Mouse (Mus musculus) liver, embryonic 11.5 days (tissue): Measurements from ENCODE around the gene Olfr1391. TPM values are rescaled to one million over a fixed set of nuclear protein-coding genes. Genes with fewer than 3 reads are reported as not detected.

Experiments used
- ATAC-seq: fragments of 200-750 bp; cut with Nextera tagmentation; replicated peaks from 2 replicates; pipeline ENCODE4 v1.8.0; 2017; ENCODE audit warnings: moderate number of reproducible peaks, mild to moderate bottlenecking, moderate TSS enrichment, moderate library complexity; ENCODE audit not compliant: low FRiP score
- DNase-seq: peaks from one replicate; pipeline ENCODE4 v3.0.0-alpha.2; 2017; ENCODE audit warnings: low spot score
- H3K27ac ChIP-seq: fragments of 300-500 bp; sonication (generic); 2 replicates; pipeline ENCODE4 v1.5.1; 2014; ENCODE audit warnings: mild to moderate bottlenecking, low read depth, low read length, control low read depth
- H3K27me3 ChIP-seq: fragments of 300-500 bp; sonication (generic); replicated peaks from 2 replicates; pipeline ENCODE4 v1.6.1; 2014; ENCODE audit warnings: low read length, mixed read lengths; ENCODE audit not compliant: control insufficient read depth, insufficient read depth
- H3K36me3 ChIP-seq: fragments of 300-500 bp; sonication (generic); 2 replicates; pipeline ENCODE4 v1.6.1; 2014; ENCODE audit warnings: mild to moderate bottlenecking, low read length, moderate library complexity, mixed read lengths; ENCODE audit not compliant: control insufficient read depth, insufficient read depth
- H3K4me1 ChIP-seq: fragments of 300-500 bp; sonication (generic); replicated peaks from 2 replicates; pipeline ENCODE4 v1.6.1; 2014; ENCODE audit warnings: low read length, mixed read lengths; ENCODE audit not compliant: control insufficient read depth, insufficient read depth
- H3K4me2 ChIP-seq: fragments of 300-500 bp; sonication (generic); 2 replicates; pipeline ENCODE4 v1.6.1; 2014; ENCODE audit warnings: mild to moderate bottlenecking, control low read depth, moderate library complexity
- H3K4me3 ChIP-seq: fragments of 300-500 bp; sonication (generic); 2 replicates; pipeline ENCODE4 v1.5.1; 2014; ENCODE audit warnings: low read depth, low read length, control low read depth
- H3K9ac ChIP-seq: fragments of 300-500 bp; sonication (generic); 2 replicates; pipeline ENCODE4 v1.6.1; 2014; ENCODE audit warnings: low read depth, low read length, control low read depth
- H3K9me3 ChIP-seq: fragments of 300-500 bp; sonication (generic); 2 replicates; pipeline ENCODE4 v1.6.1; 2016; ENCODE audit warnings: low read length, inconsistent platforms, mixed read lengths; ENCODE audit not compliant: control insufficient read depth
- WGBS: fragments of 180-500 bp; shearing (Covaris S2); extraction: QIAGEN DNeasy Blood & Tissue Kit; methylation state at CpG from one replicate; pipeline ENCODE4 v1.1.7; 2014; 5-methylcytosine and 5-hydroxymethylcytosine counted together
- polyA plus RNA-seq: library from polyadenylated mRNA; unstranded; fragments of >200 nt; fragmentation: Nextera tagmentation; extraction: Ambion mirVana; gene quantifications from 2 replicates; pipeline ENCODE4 v1.2.1, GENCODE M21; 2014

Olfr1391 gene
- polyA plus RNA-seq, 1 experiment from 2014 or later = not detected

DNA sequence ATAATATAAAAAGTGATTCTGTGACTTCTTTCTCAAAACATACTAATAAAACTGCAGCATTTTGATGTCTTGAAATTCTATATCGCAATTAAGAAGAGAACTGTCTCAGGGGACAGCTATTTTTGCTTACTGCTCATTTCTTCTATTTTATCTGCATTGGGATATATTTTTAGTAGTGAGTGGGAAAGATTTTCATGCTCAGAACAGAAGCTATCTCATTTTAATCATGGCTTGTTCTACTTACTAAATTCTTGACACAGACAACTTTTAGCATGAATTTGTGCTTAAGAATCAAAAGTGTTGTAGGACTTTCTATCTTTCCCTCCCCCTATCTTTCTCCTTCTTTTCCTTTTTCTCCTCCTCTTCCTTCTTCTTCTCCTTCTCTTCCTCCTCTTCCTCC lies 7.1 kb downstream of the Olfr1391 start:
- H3K36me3 ChIP-seq = no peaks in the 10 kb centered on the region
- H3K4me3 ChIP-seq = no peak overlapping the region
- WGBS = 65% methylated on average over 1 of the region's 1 CpGs
- no peak overlapping the region for H3K4me2 ChIP-seq
- no peaks in the 10 kb centered on the region for H3K9me3 ChIP-seq
- H3K9ac ChIP-seq = no peak overlapping the region
- DNase-seq (no peak), ATAC-seq (no peak)
- no peaks in the 10 kb centered on the region for H3K27me3 ChIP-seq
- H3K4me1 ChIP-seq = no peaks in the 10 kb centered on the region
- H3K27ac ChIP-seq = no peak overlapping the region

DNA sequence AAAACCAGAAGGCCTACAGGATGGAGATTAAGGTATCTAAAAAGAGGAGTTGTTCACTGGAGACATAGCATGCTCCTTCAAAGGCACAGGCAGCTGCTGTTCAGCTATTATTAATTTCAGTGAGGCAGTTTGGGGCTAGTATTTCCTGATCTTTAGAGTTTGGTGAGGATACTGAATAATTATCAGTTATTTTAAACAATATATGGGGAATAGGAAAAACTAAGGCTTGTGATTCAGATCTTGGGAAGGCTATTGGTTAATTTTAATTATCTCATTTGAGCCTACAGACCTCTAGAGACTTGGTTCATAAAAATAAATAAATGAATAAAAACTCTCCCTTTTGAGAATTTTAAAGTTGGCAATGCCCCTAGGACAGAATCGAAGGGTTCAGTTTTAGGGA lies 12.3 kb downstream of the Olfr1391 start, which contains the start of gene Olfr1390:
TSS of gene Olfr1390 (plus strand) at position 301 of the 400 bp plus-strand sequence.
- Histone ChIP-seq H3K4me2 (no peak within 1 kb of the TSS), H3K27me3 (no peaks in the 10 kb centered on the region), H3K4me1 (no peaks in the 10 kb centered on the region), H3K9ac (no peak within 1 kb of the TSS), H3K4me3 (no peak within 1 kb of the TSS), H3K36me3 (no peaks in the 10 kb centered on the region), H3K27ac (no peak within 1 kb of the TSS), H3K9me3 (no peaks in the 10 kb centered on the region)
- WGBS = 84% methylated on average over 1 of the region's 1 CpGs
- ATAC-seq (no peak), DNase-seq (no peak)

DNA sequence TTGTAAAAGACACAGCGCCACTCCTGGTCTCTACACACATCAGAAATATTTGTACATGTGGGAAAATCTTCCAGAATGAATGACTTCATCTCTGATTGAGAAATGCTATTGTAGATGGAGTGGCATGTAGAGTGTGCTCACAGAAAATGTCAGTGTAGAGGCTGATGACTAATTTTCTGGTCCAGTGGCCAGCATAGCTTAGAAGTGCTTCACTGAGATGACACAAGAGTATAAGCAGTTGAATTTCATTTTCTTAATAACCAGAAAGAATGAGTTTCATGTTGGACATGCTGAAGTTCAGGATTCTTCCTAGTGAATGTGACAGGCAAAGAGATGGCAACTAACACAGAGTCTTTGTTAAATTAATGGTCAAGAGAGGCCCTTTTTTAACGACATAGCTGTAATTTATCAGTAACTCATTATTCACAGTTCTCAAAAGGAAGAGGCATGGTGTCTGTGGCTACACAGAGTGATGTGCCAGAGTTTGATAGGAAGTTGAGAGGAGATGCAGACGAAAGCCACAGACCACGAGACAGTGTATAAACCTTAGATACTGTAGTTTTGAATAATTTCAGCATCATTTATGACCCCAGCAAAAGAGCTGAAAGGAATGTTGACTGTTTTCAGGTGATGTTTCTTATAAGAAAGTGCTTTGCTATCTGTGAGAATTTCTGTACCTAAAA lies 14.7 kb downstream of the Olfr1391 start:
- Histone ChIP-seq H3K9ac (no peak overlapping the region), H3K4me1 (no peaks in the 10 kb centered on the region), H3K27me3 (no peaks in the 10 kb centered on the region), H3K4me2 (no peak overlapping the region), H3K4me3 (no peak overlapping the region), H3K36me3 (no peaks in the 10 kb centered on the region), H3K27ac (no peak overlapping the region), H3K9me3 (no peaks in the 10 kb centered on the region)
- ATAC-seq (no peak), DNase-seq (no peak)
- WGBS = 35% methylated on average over 4 of the region's 4 CpGs

Other genes starting within 250 kb of the Olfr1391 start
- 6.0 and 8.2 TPM in 2 replicates for gene Ifi47, start 246.2 kb upstream of the Olfr1391 start, polyA plus RNA-seq
- gene Olfr1396, start 207.9 kb upstream of the Olfr1391 start, polyA plus RNA-seq = not detected in 2 replicates
- gene Olfr1395, start 180.5 kb upstream of the Olfr1391 start, polyA plus RNA-seq = not detected in 2 replicates
- not detected in 2 replicates for gene Olfr1394, start 168.4 kb upstream of the Olfr1391 start, polyA plus RNA-seq
- gene Btnl9, start 135.6 kb upstream of the Olfr1391 start, polyA plus RNA-seq = 2.0 and 2.2 TPM in 2 replicates
- 30.9 and 32.2 TPM in 2 replicates for gene Zfp62, start 119.5 kb upstream of the Olfr1391 start, polyA plus RNA-seq
- gene Mgat1, start 78.6 kb upstream of the Olfr1391 start, polyA plus RNA-seq = 41.7 and 43.3 TPM in 2 replicates
- gene Olfr1393, start 44.4 kb upstream of the Olfr1391 start, polyA plus RNA-seq = 0.13 TPM in 1 of 2 replicates, not detected in the other
- gene Olfr1392, start 37.5 kb upstream of the Olfr1391 start, polyA plus RNA-seq = not detected in 2 replicates
- gene Olfr10, start 18.0 kb upstream of the Olfr1391 start, polyA plus RNA-seq = not detected in 2 replicates
- not detected in 2 replicates for gene Olfr1390, start 12.4 kb downstream of the Olfr1391 start, polyA plus RNA-seq
- not detected in 2 replicates for gene Olfr1389, start 100.3 kb downstream of the Olfr1391 start, polyA plus RNA-seq
- gene Olfr1388, start 113.9 kb downstream of the Olfr1391 start, polyA plus RNA-seq = 0.19 and 0.21 TPM in 2 replicates
- gene Olfr1387, start 132.6 kb downstream of the Olfr1391 start, polyA plus RNA-seq = not detected in 2 replicates
- gene Olfr1386, start 142.3 kb downstream of the Olfr1391 start, polyA plus RNA-seq = not detected in 2 replicates
- gene Olfr1385, start 166.3 kb downstream of the Olfr1391 start, polyA plus RNA-seq = not detected in 2 replicates
- not detected in 2 replicates for gene Olfr1384, start 184.0 kb downstream of the Olfr1391 start, polyA plus RNA-seq
- not detected in 2 replicates for gene Olfr1383, start 196.9 kb downstream of the Olfr1391 start, polyA plus RNA-seq
- not detected in 2 replicates for gene Olfr1382, start 205.5 kb downstream of the Olfr1391 start, polyA plus RNA-seq
- gene Olfr1381, start 220.7 kb downstream of the Olfr1391 start, polyA plus RNA-seq = not detected in 2 replicates
- not detected in 2 replicates for gene Olfr1380, start 234.1 kb downstream of the Olfr1391 start, polyA plus RNA-seq